9 mouse cellular contexts compared by ENCODE assay signal in genomic region chr2:118112846-118113479, GRCm38 (mm10). TPM values are rescaled to one million over a fixed set of nuclear protein-coding genes. Genes with fewer than 3 reads are reported as not detected.
A peak's percentile ranks its signal among the peaks of the same experiment; 100 is the strongest.
DNase-seq lines count a peak whose midpoint lies in the region; ATAC-seq lines count a peak whose summit lies in the region.
"Had no signal": no experiment of that assay in that cellular context is flagged by ENCODE, and none has a peak within 500 bp of the region (broad histone marks: within the 10 kb centered on the region; RNA-seq: fewer than 3 reads in every experiment).

No protein-coding gene starts in this region.

- H3K27ac ChIP-seq in heart, embryonic 16.5 days (ENCODE audit: low read length): no peak overlapping the region
- H3K27ac ChIP-seq in limb, embryonic 13.5 days: no peak overlapping the region
- H3K27ac ChIP-seq in neural tube, embryonic 14.5 days (ENCODE audit: low read depth, low read length): no peak overlapping the region

- H3K9ac ChIP-seq in heart, embryonic 16.5 days (ENCODE audit: low read length): peak overlapping the region; percentile 24; the same call in 1 of the 2 replicates
- H3K9ac ChIP-seq in limb, embryonic 13.5 days: peak overlapping the region; percentile 85
- H3K9ac ChIP-seq in neural tube, embryonic 14.5 days (replicated peaks; ENCODE audit: low read depth, low read length): no peak overlapping the region

- 32% methylated on average over 21 of the region's 21 CpGs for WGBS in heart, embryonic 16.5 days
- 69% methylated on average over 21 of the region's 21 CpGs for WGBS in limb, embryonic 13.5 days
- WGBS in neural tube, embryonic 14.5 days: 71% methylated on average over 21 of the region's 21 CpGs

- ATAC-seq in heart, embryonic 16.5 days (replicated peaks; ENCODE audit: extremely low read depth, insufficient read depth, low FRiP score): no peak
- no peak for ATAC-seq in limb, embryonic 13.5 days (ENCODE audit: low FRiP score, low read depth)
- no peak for ATAC-seq in neural tube, embryonic 14.5 days (ENCODE audit: low read depth)
- no peak for ATAC-seq in megakaryocyte progenitor cell, adult 5-6 weeks (replicated peaks; ENCODE audit: poor library complexity)

- H3K9me3 ChIP-seq in heart, embryonic 16.5 days (replicated peaks; ENCODE audit: control insufficient read depth, low read length): no peaks in the 10 kb centered on the region
- no peaks in the 10 kb centered on the region for H3K9me3 ChIP-seq in limb, embryonic 13.5 days
- H3K9me3 ChIP-seq in neural tube, embryonic 14.5 days (ENCODE audit: control insufficient read depth, low read length): no peaks in the 10 kb centered on the region

- peaks cover 12% of the 10 kb centered on the region for H3K4me1 ChIP-seq in heart, embryonic 16.5 days (ENCODE audit: control insufficient read depth, insufficient read depth, low read length)
- peaks cover 61% of the 10 kb centered on the region for H3K4me1 ChIP-seq in limb, embryonic 13.5 days
- peaks cover 15% of the 10 kb centered on the region; the same call in 1 of the 2 replicates for H3K4me1 ChIP-seq in neural tube, embryonic 14.5 days (ENCODE audit: control insufficient read depth, insufficient read depth, low read length)

- intact Hi-C loops in heart, postnatal 25 days (cut with DNase I): loop anchor here (5.0 to 10.0 kb wide), 2 partner anchors 132 to 491 kb away; no protein-coding TSS in a partner anchor

- H3K36me3 ChIP-seq in heart, embryonic 16.5 days (ENCODE audit: control insufficient read depth, insufficient read depth): no peaks in the 10 kb centered on the region
- H3K36me3 ChIP-seq in limb, embryonic 13.5 days: peaks cover 42% of the 10 kb centered on the region
- H3K36me3 ChIP-seq in neural tube, embryonic 14.5 days (ENCODE audit: control insufficient read depth, insufficient read depth, low read length): no peaks in the 10 kb centered on the region

- H3K4me3 ChIP-seq in heart, embryonic 16.5 days (ENCODE audit: low read length): peak overlapping the region; percentile 63
- peak overlapping the region; percentile 71 for H3K4me3 ChIP-seq in limb, embryonic 13.5 days
- no peak overlapping the region; the same call in 1 of the 2 replicates for H3K4me3 ChIP-seq in neural tube, embryonic 14.5 days (ENCODE audit: low read depth, low read length)

- H3K4me2 ChIP-seq in heart, embryonic 16.5 days (ENCODE audit: low read depth, low read length): peak overlapping the region; percentile 82
- H3K4me2 ChIP-seq in limb, embryonic 13.5 days (replicated peaks): peak overlapping the region; percentile 86
- peak overlapping the region; percentile 71; the same call in 1 of the 2 replicates for H3K4me2 ChIP-seq in neural tube, embryonic 14.5 days (ENCODE audit: low read depth, low read length)

- peak; percentile 92 for DNase-seq in heart, adult 11 months
- no peak for DNase-seq in heart, postnatal 25 days (ENCODE audit: low spot score)
- no peak for DNase-seq in left cerebral cortex, adult 18-20 months (ENCODE audit: low spot score in 2 of 2)
- DNase-seq in cerebellum, adult 11-12 months: no peak

- H3K27me3 ChIP-seq in heart, embryonic 16.5 days (ENCODE audit: control insufficient read depth, insufficient read depth, low read length): peaks cover 6% of the 10 kb centered on the region
- no peaks in the 10 kb centered on the region; the same call in none of the 2 replicates for H3K27me3 ChIP-seq in limb, embryonic 13.5 days
- H3K27me3 ChIP-seq in neural tube, embryonic 14.5 days (ENCODE audit: control insufficient read depth, insufficient read depth, low read length): no peaks in the 10 kb centered on the region
- H3K27me3 ChIP-seq: CH12.LX had no signal

RNA-seq across cellular contexts. Expression of gene Thbs1, which starts 1.3 kb away (rescaled TPM):
- 10 to 100 TPM; 13.9 to 14.3 TPM for total RNA-seq in heart, postnatal 25 days (2021)
- polyA plus RNA-seq in heart, embryonic 16.5 days (2015; fragmentation: Nextera tagmentation; extraction: Ambion mirVana): 20.0 and 33.8 TPM in 2 replicates
- polyA plus RNA-seq in limb, embryonic 13.5 days (2015; fragmentation: Nextera tagmentation; extraction: Ambion mirVana): 88.0 and 100.0 TPM in 2 replicates
- 4.5 and 4.9 TPM in 2 replicates for polyA plus RNA-seq in neural tube, embryonic 14.5 days (2014; fragmentation: Nextera tagmentation; extraction: Ambion mirVana)
- 2.3 and 3.7 TPM in 2 replicates for total RNA-seq in megakaryocyte progenitor cell, adult 5-6 weeks (2015)
- 1.4 and 2.8 TPM in 2 replicates for total RNA-seq in megakaryocyte progenitor cell, adult 5-6 weeks (2017)
- total RNA-seq in left cerebral cortex, adult 18-20 months (2021): 1 to 10 TPM; 2.4 to 3.1 TPM
